Mouse (Mus musculus): ENCODE measurements around the gene Tmem248. TPM values are rescaled to one million over a fixed set of nuclear protein-coding genes. Genes with fewer than 3 reads are reported as not detected.
"Not testable (repeated sequence)": the region's sequence is repeated elsewhere in the genome, so short reads cannot be mapped to it uniquely, and the experiment has no call there.

The Tmem248 gene
- polyA plus RNA-seq, 2 experiments = 36.1 to 49.6 TPM

DNA sequence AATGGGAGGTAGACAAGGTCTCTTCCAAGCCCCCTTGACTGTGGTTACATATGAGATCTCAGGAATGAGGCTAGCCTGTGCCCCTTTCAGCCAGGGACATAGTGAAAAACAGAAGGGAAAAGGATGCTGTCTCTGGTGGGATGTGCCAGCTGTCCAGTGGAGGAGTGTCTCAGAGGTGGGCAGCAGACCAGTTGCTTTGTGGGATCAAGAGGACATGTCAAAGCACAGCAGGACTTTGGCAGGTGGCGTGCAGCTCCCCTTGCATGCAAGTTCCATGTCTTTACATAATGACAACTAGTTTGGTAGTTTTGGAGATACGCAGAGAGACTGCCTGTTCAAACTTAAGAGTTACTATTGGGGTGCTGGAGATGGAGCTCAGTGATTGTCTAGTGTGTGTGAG is 23.0 kb downstream of the Tmem248 start:
- TF ChIP-seq POLR2A (IDR thresholded peaks at IDR 0.05; ENCODE audit: borderline replicate concordance, extremely low read depth, insufficient read depth, insufficient read length) = no peak
- no peaks in the 10 kb centered on the region for H3K9me3 ChIP-seq (ENCODE audit: control insufficient read depth, low read length)
- H3K36me3 ChIP-seq (ENCODE audit: control insufficient read depth, insufficient read depth, low read length) = peaks cover 94% of the 10 kb centered on the region
- H3K27me3 ChIP-seq (ENCODE audit: control insufficient read depth, insufficient read depth, low read length) = no peaks in the 10 kb centered on the region
- H3K4me1 ChIP-seq (ENCODE audit: control insufficient read depth, insufficient read depth, low read length) = no peaks in the 10 kb centered on the region
- 95% methylated on average over 2 of the region's 2 CpGs for WGBS
- H3K27ac ChIP-seq (replicated peaks; ENCODE audit: low read depth, low read length) = no peak overlapping the region
- H3K4me3 ChIP-seq (replicated peaks; ENCODE audit: low read length) = no peak overlapping the region
- no peak overlapping the region for H3K4me2 ChIP-seq (replicated peaks; ENCODE audit: low read depth, low read length, severe bottlenecking)
- DNase-seq (ENCODE audit: low spot score) = no peak
- no peak for ATAC-seq (ENCODE audit: low FRiP score, low read depth)
- no peak overlapping the region for H3K9ac ChIP-seq (ENCODE audit: low read depth, low read length, severe bottlenecking)

DNA sequence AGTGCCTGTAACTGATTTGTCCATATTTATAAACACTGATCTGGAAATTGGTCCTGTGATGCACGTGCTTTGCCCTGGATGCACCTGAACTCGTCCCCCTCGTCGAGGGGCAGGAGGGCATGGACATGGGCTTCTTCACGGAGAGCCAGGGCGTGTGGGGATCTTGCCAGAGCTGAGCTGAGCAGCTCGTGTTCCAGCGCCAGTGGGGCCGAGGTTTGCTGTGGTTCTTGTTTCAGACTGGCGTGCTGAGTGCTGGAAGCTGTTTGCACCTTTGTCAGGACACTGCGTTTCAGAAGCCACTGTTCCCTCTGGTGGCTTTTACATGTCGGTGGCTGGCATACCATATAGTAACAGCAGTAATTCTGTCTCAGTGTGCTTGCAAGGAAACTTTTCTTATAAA is 24.5 kb downstream of the Tmem248 start:
- Histone ChIP-seq H3K4me1 (ENCODE audit: control insufficient read depth, insufficient read depth, low read length) (no peaks in the 10 kb centered on the region), H3K27ac (replicated peaks; ENCODE audit: low read depth, low read length) (no peak overlapping the region), H3K27me3 (ENCODE audit: control insufficient read depth, insufficient read depth, low read length) (no peaks in the 10 kb centered on the region), H3K4me2 (replicated peaks; ENCODE audit: low read depth, low read length, severe bottlenecking) (no peak overlapping the region), H3K9ac (ENCODE audit: low read depth, low read length, severe bottlenecking) (no peak overlapping the region), H3K4me3 (replicated peaks; ENCODE audit: low read length) (no peak overlapping the region), H3K36me3 (ENCODE audit: control insufficient read depth, insufficient read depth, low read length) (peaks cover 95% of the 10 kb centered on the region), H3K9me3 (ENCODE audit: control insufficient read depth, low read length) (no peaks in the 10 kb centered on the region)
- 92% methylated on average over 12 of the region's 12 CpGs for WGBS
- TF ChIP-seq POLR2A (IDR thresholded peaks at IDR 0.05; ENCODE audit: borderline replicate concordance, extremely low read depth, insufficient read depth, insufficient read length) = no peak
- DNase-seq (ENCODE audit: low spot score) = no peak
- ATAC-seq (ENCODE audit: low FRiP score, low read depth) = no peak

DNA sequence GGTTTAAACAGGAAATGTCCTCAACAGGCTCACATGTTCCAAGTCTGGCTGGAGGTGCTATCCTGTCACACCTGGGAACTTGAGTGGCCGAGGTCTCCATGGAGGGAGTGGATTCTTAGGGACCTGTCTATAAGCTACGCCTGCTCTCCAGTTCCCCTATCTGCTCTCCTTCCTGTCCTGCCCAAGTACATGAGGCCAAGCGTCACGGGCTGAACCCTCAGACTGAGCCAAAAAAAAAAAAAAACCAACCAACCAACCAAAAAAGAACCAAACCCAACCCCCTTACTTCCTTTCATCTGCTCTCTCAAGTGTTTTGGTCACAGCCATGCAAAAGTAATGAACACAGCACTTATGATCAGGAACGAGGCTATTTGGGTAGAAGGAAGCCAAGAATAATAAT is 30.9 kb downstream of the Tmem248 start:
- H3K4me2 ChIP-seq (replicated peaks; ENCODE audit: low read depth, low read length, severe bottlenecking) = no peak overlapping the region
- WGBS = 84% methylated on average over 5 of the region's 5 CpGs
- no peak for TF ChIP-seq POLR2A (IDR thresholded peaks at IDR 0.05; ENCODE audit: borderline replicate concordance, extremely low read depth, insufficient read depth, insufficient read length)
- H3K9ac ChIP-seq (ENCODE audit: low read depth, low read length, severe bottlenecking) = no peak overlapping the region
- DNase-seq (ENCODE audit: low spot score) (no peak), ATAC-seq (ENCODE audit: low FRiP score, low read depth) (no peak)
- no peaks in the 10 kb centered on the region for H3K27me3 ChIP-seq (ENCODE audit: control insufficient read depth, insufficient read depth, low read length)
- no peak overlapping the region for H3K4me3 ChIP-seq (replicated peaks; ENCODE audit: low read length)
- no peak overlapping the region for H3K27ac ChIP-seq (replicated peaks; ENCODE audit: low read depth, low read length)
- H3K9me3 ChIP-seq (ENCODE audit: control insufficient read depth, low read length) = no peaks in the 10 kb centered on the region
- no peaks in the 10 kb centered on the region for H3K4me1 ChIP-seq (ENCODE audit: control insufficient read depth, insufficient read depth, low read length)
- H3K36me3 ChIP-seq (ENCODE audit: control insufficient read depth, insufficient read depth, low read length) = peaks cover 96% of the 10 kb centered on the region

DNA sequence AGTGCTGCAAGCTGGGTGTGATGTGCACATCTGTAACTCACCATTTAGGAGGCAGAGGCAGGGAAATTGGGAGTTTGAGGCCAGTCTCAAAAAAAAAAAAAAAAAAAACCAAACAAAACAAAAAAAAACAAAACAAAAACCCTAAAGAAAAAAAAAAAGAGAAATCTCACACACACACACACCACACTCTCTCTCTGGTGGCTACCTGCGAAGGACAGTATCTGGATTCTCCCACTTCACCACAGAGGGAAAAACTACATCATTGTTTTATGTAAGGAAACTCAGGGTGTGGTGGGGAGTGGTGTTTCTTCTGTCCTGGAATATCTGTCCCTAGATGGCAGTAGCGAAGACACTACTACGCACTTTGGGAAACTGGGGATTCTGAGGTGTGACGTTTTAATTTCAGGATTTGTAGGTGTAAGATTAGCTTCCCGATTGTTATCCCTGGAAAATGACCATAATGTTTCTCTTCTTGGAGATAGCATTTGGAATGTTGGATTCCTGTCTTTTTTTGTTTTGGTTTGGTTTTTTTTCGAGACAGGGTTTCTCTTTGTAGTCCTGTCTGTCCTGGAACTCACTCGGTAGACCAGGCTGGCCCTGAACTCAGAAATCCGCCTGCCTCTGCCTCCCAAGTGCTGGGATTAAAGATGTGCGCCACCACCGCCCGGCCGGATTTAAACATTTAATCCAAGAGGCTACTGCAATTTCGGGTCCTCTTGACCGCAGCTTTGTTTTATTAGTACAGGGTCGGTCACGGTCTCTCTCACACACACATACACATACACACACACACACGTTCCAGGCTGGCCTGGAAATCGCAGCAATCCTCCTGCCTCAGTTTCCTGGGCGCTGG is 37.5 kb downstream of the Tmem248 start:
- Histone ChIP-seq H3K27ac (replicated peaks; ENCODE audit: low read depth, low read length) (peak overlapping the region; percentile 71), H3K4me3 (replicated peaks; ENCODE audit: low read length) (peak overlapping the region; percentile 75), H3K36me3 (ENCODE audit: control insufficient read depth, insufficient read depth, low read length) (peaks cover 43% of the 10 kb centered on the region), H3K4me1 (ENCODE audit: control insufficient read depth, insufficient read depth, low read length) (peaks cover 9% of the 10 kb centered on the region), H3K27me3 (ENCODE audit: control insufficient read depth, insufficient read depth, low read length) (no peaks in the 10 kb centered on the region), H3K4me2 (replicated peaks; ENCODE audit: low read depth, low read length, severe bottlenecking) (peak overlapping the region; percentile 63), H3K9ac (ENCODE audit: low read depth, low read length, severe bottlenecking) (peak overlapping the region; percentile 72), H3K9me3 (ENCODE audit: control insufficient read depth, low read length) (no peaks in the 10 kb centered on the region)
- peak; percentile 76 for DNase-seq (ENCODE audit: low spot score)
- no peak for TF ChIP-seq POLR2A (IDR thresholded peaks at IDR 0.05; ENCODE audit: borderline replicate concordance, extremely low read depth, insufficient read depth, insufficient read length)
- 16% methylated on average over 19 of the region's 19 CpGs for WGBS
- no peak for ATAC-seq (ENCODE audit: low FRiP score, low read depth)

- peak; percentile 45; the same call in 1 of the 2 replicates for TF ChIP-seq POLR2A (IDR thresholded peaks at IDR 0.05; ENCODE audit: borderline replicate concordance, extremely low read depth, insufficient read depth, insufficient read length)
- peak; percentile 100 for DNase-seq (ENCODE audit: low spot score)
- Histone ChIP-seq H3K27me3 (ENCODE audit: control insufficient read depth, insufficient read depth, low read length) (no peaks in the 10 kb centered on the region), H3K27ac (replicated peaks; ENCODE audit: low read depth, low read length) (peak within 1 kb of the TSS; percentile 71), H3K9me3 (ENCODE audit: control insufficient read depth, low read length) (no peaks in the 10 kb centered on the region), H3K36me3 (ENCODE audit: control insufficient read depth, insufficient read depth, low read length) (peaks cover 36% of the 10 kb centered on the region), H3K4me1 (ENCODE audit: control insufficient read depth, insufficient read depth, low read length) (peaks cover 9% of the 10 kb centered on the region), H3K4me2 (replicated peaks; ENCODE audit: low read depth, low read length, severe bottlenecking) (peak within 1 kb of the TSS; percentile 63), H3K4me3 (replicated peaks; ENCODE audit: low read length) (peak within 1 kb of the TSS; percentile 75), H3K9ac (ENCODE audit: low read depth, low read length, severe bottlenecking) (peak within 1 kb of the TSS; percentile 72)
- ATAC-seq (ENCODE audit: low FRiP score, low read depth) = peak; percentile 89
- WGBS = under 1% methylated on average over 52 of the region's 52 CpGs
These were observed 38.3 kb downstream of the Tmem248 start, which contains the start of the genes Sbds and Tyw1 for GRCm38 (mm10) chr5:130255017-130255720. Sbds (minus strand) TSS chr5:130255530. Tyw1 (plus strand) TSS chr5:130255619.

DNA sequence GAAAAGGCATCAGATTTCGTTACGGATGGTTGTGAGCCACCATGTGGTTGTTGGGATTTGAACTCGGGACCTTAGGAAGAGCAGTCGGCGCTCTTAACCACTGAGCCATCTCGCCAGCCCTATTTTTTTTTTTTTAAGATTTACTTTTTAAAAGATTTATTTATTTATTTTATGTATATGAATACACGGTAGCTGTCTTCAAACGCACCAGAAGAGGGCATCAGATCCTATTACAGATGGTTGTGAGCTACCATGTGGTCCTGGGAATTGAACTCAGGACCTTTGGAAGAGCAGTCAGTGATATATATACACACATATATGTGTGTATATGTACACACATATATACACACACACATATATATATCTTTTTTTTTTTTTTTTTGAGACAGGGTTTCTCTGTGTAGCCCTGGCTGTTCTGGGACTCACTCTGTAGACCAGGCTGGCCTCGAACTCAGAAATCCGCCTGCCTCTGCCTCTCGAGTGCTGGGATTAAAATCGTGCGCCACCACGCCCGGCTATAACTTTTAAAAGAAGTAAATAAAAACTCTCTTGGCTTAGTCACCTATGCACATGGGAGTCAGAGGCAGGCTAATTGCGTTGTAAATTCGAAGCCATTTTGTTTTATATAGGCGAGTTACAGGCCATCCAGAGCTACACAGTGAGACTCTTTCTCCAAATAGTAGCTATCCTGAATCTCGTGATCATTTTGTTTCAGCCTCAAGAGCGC is 39.1 kb downstream of the Tmem248 start:
- not testable (repeated sequence) for H3K9ac ChIP-seq (ENCODE audit: low read depth, low read length, severe bottlenecking); H3K27ac ChIP-seq (replicated peaks; ENCODE audit: low read depth, low read length); ATAC-seq (ENCODE audit: low FRiP score, low read depth); H3K9me3 ChIP-seq (ENCODE audit: control insufficient read depth, low read length); H3K4me1 ChIP-seq (ENCODE audit: control insufficient read depth, insufficient read depth, low read length); DNase-seq (ENCODE audit: low spot score); H3K27me3 ChIP-seq (ENCODE audit: control insufficient read depth, insufficient read depth, low read length)
- WGBS = 20% methylated on average over 20 of the region's 20 CpGs
- peak overlapping the region; percentile 63 for H3K4me2 ChIP-seq (replicated peaks; ENCODE audit: low read depth, low read length, severe bottlenecking)
- peak overlapping the region; percentile 75 for H3K4me3 ChIP-seq (replicated peaks; ENCODE audit: low read length)
- H3K36me3 ChIP-seq (ENCODE audit: control insufficient read depth, insufficient read depth, low read length) = peaks cover 29% of the 10 kb centered on the region

Data from limb, embryonic 14.5 days (tissue).